Mouse (Mus musculus) liver, adult 2 months (tissue): ENCODE measurements around the gene Dlg2. TPM values are rescaled to one million over a fixed set of nuclear protein-coding genes. Genes with fewer than 3 reads are reported as not detected.

Experiments
- DNase-seq: peaks from one replicate; pipeline ENCODE4 v3.0.0-alpha.2; 2011; ENCODE audit warnings: low read depth, low spot score; ENCODE audit errors: extremely low read depth
- H3K27ac ChIP-seq: fragments of 200-500 bp; replicated peaks from 2 replicates; pipeline ENCODE4 v1.5.1; 2012; ENCODE audit warnings: low read depth, mild to moderate bottlenecking, control low read depth, inconsistent platforms, low read length; ENCODE audit not compliant: insufficient read depth
- H3K27me3 ChIP-seq: fragments of 200-500 bp; 2 replicates; pipeline ENCODE4 v1.6.1; 2012; ENCODE audit warnings: mild to moderate bottlenecking, moderate library complexity, low read length, inconsistent platforms; ENCODE audit not compliant: control insufficient read depth, insufficient read depth
- H3K36me3 ChIP-seq: fragments of 200-500 bp; 2 replicates; pipeline ENCODE4 v1.6.1; 2012; ENCODE audit warnings: low read length, inconsistent platforms; ENCODE audit not compliant: control insufficient read depth, insufficient read depth
- H3K4me1 ChIP-seq: fragments of 200-500 bp; 2 replicates; pipeline ENCODE4 v1.6.1; 2011; ENCODE audit warnings: low read length; ENCODE audit not compliant: control insufficient read depth, insufficient read depth
- H3K4me3 ChIP-seq: fragments of 200-500 bp; 2 replicates; pipeline ENCODE4 v1.5.1; 2011; ENCODE audit warnings: low read depth, mild to moderate bottlenecking, control low read depth, low read length, moderate library complexity; ENCODE audit not compliant: insufficient read depth
- H3K79me2 ChIP-seq: fragments of 200-500 bp; 2 replicates; pipeline ENCODE4 v1.6.1; 2012; ENCODE audit warnings: inconsistent platforms, mild to moderate bottlenecking, low read length, moderate library complexity; ENCODE audit not compliant: control insufficient read depth, insufficient read depth
- H3K9ac ChIP-seq: fragments of 200-500 bp; 2 replicates; pipeline ENCODE4 v1.6.1; 2012; ENCODE audit warnings: low read depth, mild to moderate bottlenecking, control low read depth, inconsistent platforms, low read length
- CTCF ChIP-seq: fragments of 200-500 bp; IDR thresholded peaks from 2 replicates; pipeline ENCODE4 v1.5.1; 2011; ENCODE audit warnings: low read depth, low read length, control low read depth
- POLR2A ChIP-seq: fragments of 200-500 bp; IDR thresholded peaks from 2 replicates; pipeline ENCODE4 v1.6.1; 2011; ENCODE audit warnings: low read length, control low read depth; ENCODE audit not compliant: insufficient read depth; ENCODE audit errors: extremely low read depth
- WGBS: fragments of 180-500 bp; shearing (Covaris S2); methylation state at CpG from one replicate; pipeline ENCODE4 v1.1.7; 2018; 5-methylcytosine and 5-hydroxymethylcytosine counted together
- polyA plus RNA-seq: library from polyadenylated mRNA; depleted of rRNA; stranded (reverse); fragments of >200 nt; gene quantifications from 2 replicates; pipeline ENCODE4 v1.2.3, GENCODE M21; 2012
- total RNA-seq: library from RNA; depleted of rRNA; stranded (reverse); fragments of >200 nt; gene quantifications from 2 replicates; pipeline ENCODE4 v1.2.3, GENCODE M21; 2014

Gene Dlg2
- total and polyA plus RNA-seq, 2 experiments, result 0.65 TPM; not detected in 1

GRCm38 (mm10) chr7:92040187-92040586 lies 1563.7 kb downstream of the Dlg2 start:
- Histone ChIP-seq H3K27me3 (no peaks in the 10 kb centered on the region), H3K4me3 (no peak overlapping the region), H3K9ac (no peak overlapping the region), H3K27ac (no peak overlapping the region), H3K36me3 (no peaks in the 10 kb centered on the region), H3K4me1 (no peaks in the 10 kb centered on the region), H3K79me2 (no peaks in the 10 kb centered on the region)
- TF ChIP-seq CTCF (no peak), POLR2A (no peak)
- no peak for DNase-seq

GRCm38 (mm10) chr7:92040785-92041411 lies 1564.4 kb downstream of the Dlg2 start:
- Histone ChIP-seq H3K27me3 (no peaks in the 10 kb centered on the region), H3K36me3 (no peaks in the 10 kb centered on the region), H3K4me3 (no peak overlapping the region), H3K4me1 (no peaks in the 10 kb centered on the region), H3K27ac (no peak overlapping the region), H3K79me2 (no peaks in the 10 kb centered on the region), H3K9ac (no peak overlapping the region)
- no peak for TF ChIP-seq CTCF
- no peak for TF ChIP-seq POLR2A
- DNase-seq, result no peak
- 58% methylated on average over 2 of the region's 2 CpGs for WGBS

GRCm38 (mm10) chr7:92044966-92045365 lies 1568.5 kb downstream of the Dlg2 start:
- Histone ChIP-seq H3K27me3 (no peaks in the 10 kb centered on the region), H3K9ac (no peak overlapping the region), H3K4me3 (no peak overlapping the region), H3K27ac (no peak overlapping the region), H3K36me3 (no peaks in the 10 kb centered on the region), H3K4me1 (no peaks in the 10 kb centered on the region), H3K79me2 (no peaks in the 10 kb centered on the region)
- 94% methylated on average over 1 of the region's 1 CpGs for WGBS
- TF ChIP-seq CTCF, result no peak
- TF ChIP-seq POLR2A, result no peak
- no peak for DNase-seq

- no peak for TF ChIP-seq CTCF
- no peak for TF ChIP-seq POLR2A
- no peaks in the 10 kb centered on the region for H3K27me3 ChIP-seq
- H3K9ac ChIP-seq, result no peak overlapping the region
- 41% methylated on average over 2 of the region's 2 CpGs for WGBS
- peak; percentile 5 for DNase-seq
- H3K79me2 ChIP-seq, result no peaks in the 10 kb centered on the region
- H3K4me3 ChIP-seq, result no peak overlapping the region
- no peaks in the 10 kb centered on the region for H3K36me3 ChIP-seq
- H3K27ac ChIP-seq, result no peak overlapping the region
- no peaks in the 10 kb centered on the region for H3K4me1 ChIP-seq
These were observed 1570.8 kb downstream of the Dlg2 start for GRCm38 (mm10) chr7:92047271-92047670.

GRCm38 (mm10) chr7:92048876-92049275 lies 1572.4 kb downstream of the Dlg2 start:
- H3K4me1 ChIP-seq, result no peaks in the 10 kb centered on the region
- WGBS, result 94% methylated on average over 1 of the region's 1 CpGs
- no peaks in the 10 kb centered on the region for H3K27me3 ChIP-seq
- H3K36me3 ChIP-seq, result no peaks in the 10 kb centered on the region
- H3K4me3 ChIP-seq, result no peak overlapping the region
- no peaks in the 10 kb centered on the region for H3K79me2 ChIP-seq
- no peak for DNase-seq
- TF ChIP-seq POLR2A (no peak), CTCF (no peak)
- H3K9ac ChIP-seq, result no peak overlapping the region
- H3K27ac ChIP-seq, result no peak overlapping the region

GRCm38 (mm10) chr7:92066851-92067250 lies 1590.4 kb downstream of the Dlg2 start:
- WGBS, result 58% methylated on average over 4 of the region's 4 CpGs
- no peak for DNase-seq
- no peaks in the 10 kb centered on the region for H3K79me2 ChIP-seq

More at GRCm38 (mm10) chr7:92066851-92067250, 1590.4 kb downstream of the Dlg2 start:
- Histone ChIP-seq H3K36me3 (no peaks in the 10 kb centered on the region), H3K27ac (no peak overlapping the region), H3K4me3 (no peak overlapping the region), H3K4me1 (no peaks in the 10 kb centered on the region), H3K27me3 (no peaks in the 10 kb centered on the region), H3K9ac (no peak overlapping the region)
- TF ChIP-seq CTCF (no peak), POLR2A (no peak)
